Mouse (Mus musculus) ES-Bruce4 (cell line): Measurements from ENCODE around the gene Dnah14.

Experiments
- CTCF ChIP-seq: IDR thresholded peaks from one replicate; pipeline ENCODE4 v1.8.1; 2011; ENCODE audit warnings: low read depth, low read length
- EP300 ChIP-seq: IDR thresholded peaks from 2 replicates; pipeline ENCODE4 v1.6.1; 2011; ENCODE audit warnings: low read depth, low read length; ENCODE audit not compliant: insufficient read depth
- POLR2A ChIP-seq: IDR thresholded peaks from one replicate; pipeline ENCODE4 v1.8.1; 2011; ENCODE audit warnings: low read length; ENCODE audit not compliant: insufficient read depth

DNA sequence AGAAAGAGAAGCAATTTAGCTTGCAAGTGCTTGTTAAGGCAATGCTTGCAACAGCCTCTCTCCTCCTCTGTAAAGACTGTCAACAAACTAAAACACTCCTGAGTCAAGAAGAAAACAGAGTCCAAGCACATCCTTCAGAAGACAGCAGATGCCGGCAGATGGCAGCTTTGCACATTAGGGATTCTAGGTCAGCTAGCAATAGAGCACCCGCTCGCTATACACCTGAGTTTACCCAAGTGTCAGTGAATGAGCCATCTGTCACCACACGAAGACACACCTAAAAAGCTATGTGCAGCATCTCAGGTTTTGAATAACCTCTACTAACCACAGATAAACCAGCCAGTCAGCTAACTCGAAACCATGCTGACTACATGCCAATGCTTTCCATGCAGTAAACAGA, 256.4 kb downstream of the Dnah14 start:
- TF ChIP-seq EP300 = no peak
- TF ChIP-seq POLR2A = no peak
- TF ChIP-seq CTCF = no peak
